Mouse (Mus musculus) heart, embryonic 10.5 days (tissue): ENCODE measurements around the gene Gm47289. TPM values are rescaled to one million over a fixed set of nuclear protein-coding genes. Genes with fewer than 3 reads are reported as not detected.

Source experiments
- DNase-seq: peaks from one replicate; pipeline ENCODE4 v3.0.0-alpha.2; 2017; ENCODE audit warnings: low spot score
- H3K27ac ChIP-seq: fragments of 300-500 bp; sonication (generic); 2 replicates; pipeline ENCODE4 v1.5.1; 2016; ENCODE audit warnings: mild to moderate bottlenecking
- H3K27me3 ChIP-seq: fragments of 300-500 bp; sonication (generic); 2 replicates; pipeline ENCODE4 v1.6.1; 2016; ENCODE audit warnings: mild to moderate bottlenecking; ENCODE audit not compliant: poor library complexity, insufficient read depth, severe bottlenecking
- H3K36me3 ChIP-seq: fragments of 300-500 bp; sonication (generic); 2 replicates; pipeline ENCODE4 v1.6.1; 2016; ENCODE audit warnings: mild to moderate bottlenecking, moderate library complexity
- H3K4me1 ChIP-seq: fragments of 300-500 bp; sonication (generic); 2 replicates; pipeline ENCODE4 v1.6.1; 2016; ENCODE audit warnings: mild to moderate bottlenecking
- H3K4me3 ChIP-seq: fragments of 300-500 bp; sonication (generic); 2 replicates; pipeline ENCODE4 v1.5.1; 2016; ENCODE audit warnings: mild to moderate bottlenecking, moderate library complexity
- H3K9me3 ChIP-seq: fragments of 300-500 bp; sonication (generic); 2 replicates; pipeline ENCODE4 v1.6.1; 2016; ENCODE audit warnings: mild to moderate bottlenecking, moderate library complexity
- WGBS: fragments of 180-500 bp; shearing (Covaris S2); methylation state at CpG from one replicate; pipeline ENCODE4 v1.1.7; 2016; 5-methylcytosine and 5-hydroxymethylcytosine counted together
- polyA plus RNA-seq: library from polyadenylated mRNA; unstranded; fragments of >200 nt; fragmentation: Nextera tagmentation; extraction: Ambion mirVana; gene quantifications from 2 replicates; pipeline ENCODE4 v1.2.1, GENCODE M21; 2016

The Gm47289 gene
- polyA plus RNA-seq, 1 experiment from 2014 or later, result not detected

DNA sequence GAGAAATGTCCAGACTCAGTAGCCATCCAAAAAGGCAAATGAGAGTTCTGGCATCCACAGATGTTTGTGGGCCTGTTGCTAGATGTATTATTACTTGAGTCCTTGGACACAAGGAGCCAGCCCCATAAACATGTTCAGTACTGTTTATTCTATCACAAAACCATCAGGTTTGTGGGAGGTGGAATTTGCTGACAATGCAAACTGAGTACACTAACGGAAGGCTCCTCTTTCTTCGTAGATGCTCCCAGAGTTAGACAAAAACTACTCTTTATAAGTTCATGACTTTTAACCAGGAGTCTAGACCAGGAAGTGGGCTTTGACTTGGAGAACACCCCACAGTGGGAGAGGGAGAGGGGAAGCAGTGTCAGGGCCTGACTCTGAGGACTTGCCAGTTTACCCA lies 8.6 kb downstream of the Gm47289 start:
- no peak overlapping the region for H3K27ac ChIP-seq
- H3K9me3 ChIP-seq, result no peaks in the 10 kb centered on the region
- H3K27me3 ChIP-seq, result no peaks in the 10 kb centered on the region; the same call in 1 of the 2 replicates
- H3K36me3 ChIP-seq, result no peaks in the 10 kb centered on the region
- DNase-seq, result no peak
- H3K4me3 ChIP-seq, result no peak overlapping the region
- no peaks in the 10 kb centered on the region for H3K4me1 ChIP-seq
- 87% methylated on average over 2 of the region's 2 CpGs for WGBS

DNA sequence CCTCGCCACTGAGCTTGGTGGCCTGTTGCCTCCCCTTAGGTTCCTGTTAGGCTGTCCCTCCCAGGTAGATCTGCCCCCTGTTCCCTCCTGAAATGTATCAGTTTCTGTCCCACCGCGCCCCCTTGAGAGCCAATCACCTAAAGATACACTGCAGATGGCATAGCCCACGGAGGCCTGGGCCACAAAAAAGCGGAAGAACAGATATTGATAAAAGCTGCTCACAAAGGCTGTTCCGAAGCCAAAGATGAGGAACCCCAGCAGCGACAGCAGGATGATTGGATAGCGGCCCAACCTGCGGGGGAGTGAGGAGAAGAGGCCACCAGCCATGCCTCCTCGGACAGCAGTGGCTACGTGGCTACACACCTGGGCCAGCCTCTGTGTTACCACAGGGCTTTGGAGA lies 20.3 kb downstream of the Gm47289 start:
- no peaks in the 10 kb centered on the region for H3K36me3 ChIP-seq
- H3K4me3 ChIP-seq, result no peak overlapping the region
- no peaks in the 10 kb centered on the region; the same call in 1 of the 2 replicates for H3K27me3 ChIP-seq
- no peaks in the 10 kb centered on the region for H3K9me3 ChIP-seq
- H3K27ac ChIP-seq, result no peak overlapping the region
- WGBS, result 84% methylated on average over 11 of the region's 11 CpGs
- DNase-seq, result no peak
- H3K4me1 ChIP-seq, result peaks cover 13% of the 10 kb centered on the region; the same call in 1 of the 2 replicates

DNA sequence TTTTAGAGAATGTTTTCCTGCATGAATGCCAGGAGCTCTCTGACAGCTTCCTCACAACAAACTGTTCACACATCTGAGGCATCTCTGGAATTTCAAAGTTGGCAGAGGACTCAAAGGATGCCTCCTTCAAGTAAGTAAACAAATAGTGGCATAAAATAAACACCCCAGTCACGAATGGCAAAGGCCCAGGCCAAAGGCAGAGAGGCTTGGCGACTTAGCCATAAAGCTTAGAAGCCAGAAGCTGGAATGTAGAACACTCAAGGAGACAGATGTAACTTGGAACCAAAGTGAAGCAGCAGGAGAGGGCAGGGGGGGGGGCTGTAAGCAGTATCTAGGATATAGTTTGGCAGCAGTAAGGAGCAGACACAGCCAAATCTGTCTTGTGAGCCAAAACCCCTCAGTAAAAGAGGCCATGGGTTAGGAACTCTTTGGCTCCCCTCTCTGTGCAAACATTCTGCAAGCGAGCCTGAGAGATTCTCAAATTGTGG lies 22.3 kb downstream of the Gm47289 start:
- DNase-seq, result no peak
- no peaks in the 10 kb centered on the region; the same call in 1 of the 2 replicates for H3K27me3 ChIP-seq
- WGBS, result 37% methylated on average over 3 of the region's 3 CpGs
- H3K4me1 ChIP-seq, result peaks cover 13% of the 10 kb centered on the region; the same call in 1 of the 2 replicates
- H3K4me3 ChIP-seq, result no peak overlapping the region
- H3K27ac ChIP-seq, result no peak overlapping the region
- no peaks in the 10 kb centered on the region for H3K36me3 ChIP-seq
- no peaks in the 10 kb centered on the region for H3K9me3 ChIP-seq

DNA sequence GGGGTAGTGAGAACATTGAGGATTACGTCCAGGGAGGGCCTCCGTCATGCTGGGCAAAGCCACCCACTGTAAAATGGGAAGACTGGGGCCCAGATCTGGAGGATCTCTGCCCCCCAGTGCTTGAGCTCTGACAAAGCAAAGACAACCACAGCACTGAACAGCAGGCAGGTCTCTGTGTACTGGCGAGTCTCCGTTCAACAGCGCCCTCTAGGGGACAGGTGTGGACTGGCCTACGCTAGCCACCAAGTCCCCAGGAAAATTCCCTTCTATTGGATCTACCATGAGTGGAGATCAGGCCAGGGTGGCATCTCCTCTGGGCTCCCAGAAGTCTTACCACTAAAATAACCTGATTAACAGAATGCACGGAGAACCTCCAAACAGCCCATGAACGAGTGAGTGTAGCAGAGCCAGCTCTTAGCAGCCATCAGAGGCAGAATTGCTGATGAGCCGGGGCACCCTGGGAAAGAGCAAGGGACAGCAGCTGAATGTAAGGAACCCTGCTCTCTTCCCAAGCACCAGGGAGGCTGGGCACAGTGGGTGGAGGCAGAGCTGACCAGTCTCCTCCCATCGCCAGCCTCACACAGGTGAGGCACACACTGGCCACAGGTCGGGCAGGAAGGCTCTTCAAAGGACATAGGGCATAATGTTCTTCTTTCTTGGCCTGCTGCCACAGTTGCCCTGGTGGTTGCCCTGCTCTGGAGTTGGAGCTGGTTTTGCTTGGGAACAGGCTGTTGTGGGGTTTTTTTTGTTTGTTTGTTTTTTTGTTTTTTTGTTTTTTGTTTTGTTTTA lies 33.4 kb downstream of the Gm47289 start:
- H3K9me3 ChIP-seq, result no peaks in the 10 kb centered on the region
- WGBS, result 33% methylated on average over 11 of the region's 11 CpGs
- H3K36me3 ChIP-seq, result no peaks in the 10 kb centered on the region
- no peaks in the 10 kb centered on the region for H3K27me3 ChIP-seq
- no peaks in the 10 kb centered on the region for H3K4me1 ChIP-seq
- no peak overlapping the region for H3K4me3 ChIP-seq
- no peak overlapping the region for H3K27ac ChIP-seq
- DNase-seq, result no peak

DNA sequence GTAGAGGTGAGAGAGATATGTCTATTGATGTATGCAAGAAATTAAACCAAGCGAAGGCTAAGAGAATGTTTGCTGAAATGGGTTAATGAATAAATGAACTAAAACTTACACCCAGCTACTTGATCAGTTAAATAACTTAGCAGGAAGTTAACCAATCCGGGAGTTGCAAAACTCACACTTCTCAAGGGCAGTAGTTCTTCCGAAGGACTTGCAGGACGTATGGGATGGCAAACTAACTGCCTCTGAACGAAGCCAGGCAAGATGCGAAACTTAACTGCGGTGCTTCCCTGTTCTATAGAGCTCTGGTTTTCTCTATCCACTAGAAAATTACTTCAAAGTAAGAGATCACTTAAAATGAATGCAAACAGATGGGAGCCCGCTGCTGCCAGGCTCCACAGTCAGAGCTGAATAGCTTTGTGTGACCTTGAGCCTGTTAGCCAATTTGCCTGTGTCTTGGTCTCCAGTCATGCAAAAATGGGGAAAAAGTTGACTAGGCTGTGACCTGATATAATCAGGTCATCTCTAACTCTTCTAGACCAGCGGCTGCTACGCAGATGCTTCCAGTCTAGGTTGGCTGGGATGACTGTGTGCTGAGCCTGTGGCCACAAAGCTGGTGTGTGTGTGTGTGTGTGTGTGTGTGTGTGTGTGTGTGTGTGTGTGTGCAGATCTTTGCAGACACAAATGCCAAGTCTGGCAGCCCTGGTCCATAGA lies 40.3 kb downstream of the Gm47289 start:
- no peaks in the 10 kb centered on the region for H3K9me3 ChIP-seq
- H3K4me1 ChIP-seq, result no peaks in the 10 kb centered on the region
- H3K27ac ChIP-seq, result no peak overlapping the region
- DNase-seq, result no peak
- no peak overlapping the region for H3K4me3 ChIP-seq
- WGBS, result 84% methylated on average over 10 of the region's 10 CpGs
- no peaks in the 10 kb centered on the region for H3K27me3 ChIP-seq
- H3K36me3 ChIP-seq, result no peaks in the 10 kb centered on the region

DNA sequence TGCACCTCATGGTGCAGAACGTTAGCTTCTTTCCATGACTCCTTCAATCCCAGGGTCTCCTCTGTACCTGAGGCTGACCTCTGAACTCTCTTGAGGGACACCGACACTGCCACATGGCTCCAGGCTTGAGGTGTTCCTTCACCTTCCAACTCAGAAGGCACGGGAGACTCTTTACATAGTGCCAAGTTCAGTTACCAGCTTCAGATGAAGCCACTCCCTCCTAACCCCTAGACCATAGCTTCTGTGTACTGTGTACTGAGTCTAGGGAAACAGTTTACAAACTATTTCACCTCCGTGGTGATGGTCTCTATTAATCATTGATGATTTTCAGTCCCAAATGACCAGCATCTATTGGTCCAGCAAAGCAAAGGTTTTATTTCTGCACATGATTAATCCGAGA lies 42.7 kb downstream of the Gm47289 start:
- H3K4me3 ChIP-seq, result no peak overlapping the region

DNA sequence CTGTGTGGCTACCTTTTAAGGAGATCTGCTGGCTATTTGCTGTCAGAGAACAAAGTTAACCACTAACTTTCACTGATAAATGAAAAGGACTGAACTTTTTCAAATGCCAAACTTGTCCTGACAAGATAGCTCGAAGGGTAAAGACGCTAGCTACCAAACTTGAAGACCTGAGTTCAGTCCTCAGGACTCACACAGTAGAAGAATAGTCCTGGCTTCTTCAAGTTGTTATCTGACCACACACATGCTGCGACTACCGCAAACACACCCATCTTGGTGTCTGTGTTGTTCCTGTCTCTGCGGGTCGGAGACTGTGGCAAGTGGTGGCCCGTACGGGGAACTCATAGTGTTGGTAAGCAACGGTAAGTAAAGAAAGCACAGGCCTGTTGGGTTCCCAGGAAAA lies 44.7 kb downstream of the Gm47289 start:
- Histone ChIP-seq H3K4me3 (no peak overlapping the region), H3K27ac (no peak overlapping the region), H3K27me3 (no peaks in the 10 kb centered on the region), H3K4me1 (no peaks in the 10 kb centered on the region), H3K9me3 (no peaks in the 10 kb centered on the region), H3K36me3 (no peaks in the 10 kb centered on the region)
- no peak for DNase-seq
- WGBS, result 89% methylated on average over 9 of the region's 9 CpGs

More for the DNA sequence above, 42.7 kb downstream of the Gm47289 start:
- Histone ChIP-seq H3K4me1 (no peaks in the 10 kb centered on the region), H3K27me3 (no peaks in the 10 kb centered on the region), H3K36me3 (no peaks in the 10 kb centered on the region), H3K9me3 (no peaks in the 10 kb centered on the region), H3K27ac (no peak overlapping the region)
- 85% methylated on average over 5 of the region's 5 CpGs for WGBS
- no peak for DNase-seq

DNA sequence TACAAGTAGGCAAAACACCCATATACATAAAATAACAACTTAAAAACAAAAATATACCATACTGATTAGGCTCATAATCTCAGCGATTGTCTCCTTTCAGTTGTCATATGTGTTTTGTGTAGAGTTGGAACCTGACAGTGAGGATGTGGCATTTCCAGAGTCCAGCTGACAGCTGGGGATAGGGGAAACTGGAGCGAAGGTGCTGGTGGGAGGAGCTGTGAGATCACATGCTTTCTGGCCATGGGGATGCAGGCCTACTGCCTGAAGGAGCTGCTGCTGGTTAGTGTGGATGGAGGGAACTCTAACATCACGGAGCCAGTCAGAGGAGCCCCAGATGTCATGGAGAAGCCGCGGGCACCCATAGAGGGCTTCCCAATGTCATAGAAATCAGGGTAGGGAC lies 46.8 kb downstream of the Gm47289 start:
- no peaks in the 10 kb centered on the region for H3K36me3 ChIP-seq
- WGBS, result 82% methylated on average over 5 of the region's 5 CpGs
- no peak overlapping the region for H3K4me3 ChIP-seq
- no peaks in the 10 kb centered on the region for H3K4me1 ChIP-seq
- no peak overlapping the region for H3K27ac ChIP-seq
- no peak for DNase-seq
- no peaks in the 10 kb centered on the region for H3K27me3 ChIP-seq
- no peaks in the 10 kb centered on the region for H3K9me3 ChIP-seq

DNA sequence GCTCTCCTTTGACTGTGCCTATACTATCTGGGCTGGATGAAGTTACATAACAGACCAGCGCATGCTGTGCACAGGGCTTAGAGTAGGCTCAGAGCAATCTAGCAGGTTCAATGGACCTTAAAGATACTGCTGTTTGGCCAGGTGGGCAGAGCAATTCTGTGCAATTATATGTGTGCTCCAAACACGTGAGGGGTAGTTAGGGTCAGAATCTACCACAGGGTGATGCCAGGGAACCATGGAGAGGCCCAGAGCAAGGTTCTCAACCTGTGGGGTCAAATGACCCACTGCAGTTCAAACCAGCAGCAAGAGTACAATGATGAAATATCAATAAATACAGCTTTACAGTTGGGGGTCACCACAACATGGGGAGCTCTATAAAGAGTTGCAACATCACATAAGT lies 47.7 kb downstream of the Gm47289 start:
- no peak overlapping the region for H3K27ac ChIP-seq
- no peaks in the 10 kb centered on the region for H3K4me1 ChIP-seq
- WGBS, result 75% methylated on average over 2 of the region's 2 CpGs
- H3K27me3 ChIP-seq, result no peaks in the 10 kb centered on the region
- DNase-seq, result no peak
- H3K4me3 ChIP-seq, result no peak overlapping the region
- H3K9me3 ChIP-seq, result no peaks in the 10 kb centered on the region
- H3K36me3 ChIP-seq, result no peaks in the 10 kb centered on the region

DNA sequence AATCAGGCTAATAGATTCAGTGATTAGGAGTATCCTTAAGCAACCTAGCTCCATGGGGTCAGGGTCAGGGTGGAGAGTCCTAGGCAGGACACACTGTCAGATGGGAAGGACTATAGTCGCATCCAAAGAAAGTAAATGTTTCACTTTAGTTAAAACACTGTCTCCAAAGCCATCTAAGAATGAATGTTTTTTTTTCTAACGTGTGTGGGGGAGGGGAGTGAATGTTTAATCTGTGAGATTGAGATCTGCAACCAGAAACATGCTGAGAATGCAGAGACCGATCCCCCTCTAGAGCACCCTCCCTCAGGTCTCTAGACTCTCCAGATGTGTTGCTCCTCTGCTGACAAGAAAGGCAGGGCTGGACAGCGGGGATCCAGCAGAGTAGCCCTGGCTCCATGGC lies 48.2 kb downstream of the Gm47289 start:
- WGBS, result 73% methylated on average over 4 of the region's 4 CpGs
- no peak overlapping the region for H3K27ac ChIP-seq
- no peaks in the 10 kb centered on the region for H3K9me3 ChIP-seq
- no peak overlapping the region for H3K4me3 ChIP-seq
- H3K4me1 ChIP-seq, result no peaks in the 10 kb centered on the region
- no peaks in the 10 kb centered on the region for H3K27me3 ChIP-seq
- no peak for DNase-seq
- H3K36me3 ChIP-seq, result no peaks in the 10 kb centered on the region

DNA sequence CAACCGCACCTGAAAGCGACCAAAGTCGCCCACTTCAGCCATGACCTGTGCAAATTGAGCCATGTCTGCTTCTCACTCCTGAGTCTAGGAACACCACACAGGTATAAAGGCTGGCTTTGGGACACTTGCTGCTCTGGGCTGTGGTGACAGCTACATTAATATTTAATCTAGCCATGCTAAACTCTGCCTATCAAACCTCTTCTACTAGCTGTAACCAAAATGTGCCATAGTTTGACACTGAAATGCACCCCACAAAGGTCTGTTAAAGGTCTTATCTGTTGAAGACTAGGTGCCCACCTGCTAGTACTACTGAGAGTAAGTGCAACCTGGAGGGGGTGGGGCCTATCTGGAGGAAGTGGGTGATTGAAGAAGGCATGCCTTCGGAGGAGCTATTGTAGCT lies 50.0 kb downstream of the Gm47289 start, which contains the start of gene Slc22a13:
Slc22a13 (minus strand) TSS at position 101 of the 400 bp plus-strand sequence.
- no peak for DNase-seq
- WGBS, result 81% methylated on average over 4 of the region's 4 CpGs

More for the DNA sequence above, 50.0 kb downstream of the Gm47289 start, which contains the start of gene Slc22a13:
- H3K9me3 ChIP-seq, result no peaks in the 10 kb centered on the region
- H3K27ac ChIP-seq, result no peak within 1 kb of the TSS
- no peak within 1 kb of the TSS for H3K4me3 ChIP-seq
- no peaks in the 10 kb centered on the region for H3K27me3 ChIP-seq
- H3K36me3 ChIP-seq, result no peaks in the 10 kb centered on the region
- no peaks in the 10 kb centered on the region for H3K4me1 ChIP-seq
